Mouse (Mus musculus) ovary, postnatal 10 days (tissue): ENCODE results near the gene Cyb5r2.
A peak's percentile ranks its signal among the peaks of the same experiment; 100 is the strongest.

ENCODE experiments used
- DNase-seq: peaks from one replicate; pipeline ENCODE4 v3.0.0; 2022; ENCODE audit warnings: low spot score

The Cyb5r2 gene

DNA sequence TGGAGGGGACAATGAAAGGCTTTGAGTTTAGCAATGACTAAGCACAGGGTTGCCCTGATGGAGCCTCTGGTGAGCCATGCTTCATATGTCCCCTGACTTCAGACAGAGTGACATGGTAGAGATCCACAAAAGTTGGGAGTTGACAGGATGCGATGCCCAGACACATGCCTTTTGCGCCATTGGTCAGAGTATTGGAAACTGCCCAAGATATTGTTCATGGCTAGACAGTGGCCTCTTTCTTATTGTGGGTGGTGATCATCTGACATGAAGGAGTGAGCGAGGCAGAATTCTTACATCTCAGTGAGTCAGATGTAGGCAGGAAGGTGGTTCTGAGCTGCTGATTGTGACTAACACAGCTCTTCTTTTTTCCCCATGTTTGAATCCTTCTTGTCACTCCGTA, 35.3 kb downstream of the Cyb5r2 start:
- no peak for DNase-seq

DNA sequence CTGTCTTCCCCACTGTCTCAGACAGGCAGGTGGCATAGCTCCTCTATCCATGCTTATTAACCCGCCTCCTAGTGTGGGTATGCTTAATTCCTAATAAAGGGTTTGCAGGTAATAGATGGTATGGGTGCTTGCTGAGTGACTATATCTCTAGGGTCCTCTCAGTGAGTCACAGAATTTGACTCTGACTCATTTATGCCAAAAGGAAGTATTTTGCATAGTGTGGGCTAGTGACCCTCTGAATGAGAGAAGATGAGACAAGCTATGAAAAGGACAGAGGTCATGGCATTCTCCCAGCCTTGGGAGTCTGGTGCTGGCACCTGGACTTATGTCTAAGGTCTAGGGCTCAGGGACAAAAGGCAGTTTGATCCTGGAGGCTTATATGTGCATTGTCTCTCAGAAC, 37.1 kb downstream of the Cyb5r2 start:
- no peak for DNase-seq

DNA sequence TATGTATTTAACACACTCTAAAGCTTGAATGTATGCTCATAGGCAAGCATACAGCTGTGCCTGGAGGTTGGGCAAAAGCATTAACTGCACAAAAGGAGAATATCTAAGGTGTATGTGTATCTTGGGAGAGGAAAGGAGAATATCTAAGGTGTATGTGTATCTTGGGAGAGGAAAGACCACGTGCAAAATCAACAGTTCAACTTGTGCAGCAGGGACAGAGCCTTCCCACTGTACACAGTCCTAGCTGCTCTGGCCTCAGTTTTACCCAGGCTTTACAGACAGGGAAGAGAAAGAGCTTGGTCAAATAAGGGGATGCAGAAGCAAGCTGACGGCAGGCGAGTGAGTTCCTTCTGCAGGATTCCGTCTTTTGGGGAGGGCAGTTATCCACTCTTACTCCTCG, 43.8 kb downstream of the Cyb5r2 start:
- DNase-seq: no peak

DNA sequence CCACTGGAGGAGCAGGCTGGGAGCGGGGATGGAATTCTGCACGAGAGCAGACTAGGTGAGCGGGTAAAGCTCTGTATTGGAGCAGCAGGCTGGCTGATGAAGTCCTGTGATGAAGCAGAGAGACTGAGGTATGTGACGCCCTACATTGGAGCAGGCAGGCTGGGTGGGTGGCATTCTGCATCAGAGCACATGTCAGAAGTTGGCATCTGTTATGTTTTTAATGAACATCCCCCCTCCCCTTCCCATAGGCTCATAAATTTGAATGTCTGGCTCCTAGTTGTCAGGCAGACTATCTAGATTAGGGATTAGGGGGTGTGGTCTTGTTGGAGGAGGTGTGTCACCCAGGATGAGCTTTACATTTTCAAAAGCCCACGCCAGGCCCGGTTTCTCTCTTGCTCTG, 45.1 kb downstream of the Cyb5r2 start:
- no peak for DNase-seq

DNA sequence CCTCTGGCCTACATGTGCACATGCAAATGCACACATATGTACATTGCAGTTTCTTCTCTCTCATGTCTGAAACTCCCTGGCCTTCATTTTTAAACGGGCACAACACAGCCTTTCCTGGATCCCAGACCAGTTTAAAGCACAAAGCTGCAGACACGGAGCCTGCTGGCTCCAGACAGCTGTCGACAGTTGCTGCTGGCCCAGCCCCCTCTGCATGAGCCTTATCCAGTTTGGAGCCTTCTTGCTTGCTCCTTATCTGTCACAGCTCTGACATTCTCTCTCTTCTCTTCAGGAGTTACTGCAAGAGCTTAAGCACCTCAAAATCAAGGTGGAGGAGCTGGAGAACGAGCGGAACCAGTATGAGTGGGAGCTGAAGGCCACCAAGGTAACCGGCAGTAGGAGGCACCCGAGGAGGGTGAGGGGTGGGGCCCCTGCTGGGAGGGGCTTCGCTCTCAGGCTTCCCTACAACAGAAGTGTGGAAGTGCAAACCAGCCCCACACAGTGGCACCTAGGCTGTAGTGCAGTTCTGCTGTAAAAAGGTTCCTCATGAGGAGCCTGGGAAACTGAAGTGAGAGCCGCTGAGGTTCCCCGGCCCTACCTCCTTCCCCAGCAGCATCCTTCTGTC, 49.2 kb downstream of the Cyb5r2 start:
- DNase-seq: peak; percentile 48

DNA sequence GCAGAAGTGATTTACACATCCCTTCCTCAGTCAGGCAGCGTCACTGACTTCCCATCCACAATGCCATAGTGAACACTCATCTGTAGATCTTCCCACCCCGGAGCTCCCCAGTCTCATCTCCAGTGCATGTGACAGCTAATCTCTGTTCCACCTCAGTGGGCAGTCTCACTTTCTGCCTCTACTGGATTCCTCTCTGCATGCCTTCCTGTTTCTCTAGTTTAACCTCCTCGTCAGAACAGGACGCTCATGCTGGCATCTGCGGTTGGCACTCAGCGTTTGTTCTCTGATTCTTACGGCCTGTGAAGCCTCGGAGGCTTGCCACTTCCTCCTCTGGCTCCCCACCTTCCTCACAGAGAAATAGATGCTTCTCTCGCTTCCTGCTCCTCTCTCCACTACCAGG, 50.2 kb downstream of the Cyb5r2 start:
- DNase-seq: no peak

DNA sequence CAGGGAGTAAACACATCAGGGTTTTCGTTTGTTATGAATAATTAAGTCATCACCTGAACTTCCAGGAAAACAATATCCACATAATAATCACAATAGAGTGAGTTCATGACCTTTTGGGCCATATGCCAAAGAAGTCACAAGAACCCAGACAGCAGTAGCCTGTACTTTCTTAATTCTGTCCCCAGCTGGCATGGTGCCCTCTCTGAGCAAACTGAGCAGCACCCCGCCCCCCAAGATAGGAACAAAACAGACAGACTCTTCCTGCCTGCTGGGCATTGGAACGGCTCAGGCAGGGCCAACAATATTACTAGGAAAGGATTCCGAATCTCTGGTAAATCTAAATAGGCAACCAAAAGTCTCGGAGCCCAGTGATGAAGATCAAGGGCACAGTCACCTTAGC, 51.9 kb downstream of the Cyb5r2 start:
- no peak for DNase-seq

DNA sequence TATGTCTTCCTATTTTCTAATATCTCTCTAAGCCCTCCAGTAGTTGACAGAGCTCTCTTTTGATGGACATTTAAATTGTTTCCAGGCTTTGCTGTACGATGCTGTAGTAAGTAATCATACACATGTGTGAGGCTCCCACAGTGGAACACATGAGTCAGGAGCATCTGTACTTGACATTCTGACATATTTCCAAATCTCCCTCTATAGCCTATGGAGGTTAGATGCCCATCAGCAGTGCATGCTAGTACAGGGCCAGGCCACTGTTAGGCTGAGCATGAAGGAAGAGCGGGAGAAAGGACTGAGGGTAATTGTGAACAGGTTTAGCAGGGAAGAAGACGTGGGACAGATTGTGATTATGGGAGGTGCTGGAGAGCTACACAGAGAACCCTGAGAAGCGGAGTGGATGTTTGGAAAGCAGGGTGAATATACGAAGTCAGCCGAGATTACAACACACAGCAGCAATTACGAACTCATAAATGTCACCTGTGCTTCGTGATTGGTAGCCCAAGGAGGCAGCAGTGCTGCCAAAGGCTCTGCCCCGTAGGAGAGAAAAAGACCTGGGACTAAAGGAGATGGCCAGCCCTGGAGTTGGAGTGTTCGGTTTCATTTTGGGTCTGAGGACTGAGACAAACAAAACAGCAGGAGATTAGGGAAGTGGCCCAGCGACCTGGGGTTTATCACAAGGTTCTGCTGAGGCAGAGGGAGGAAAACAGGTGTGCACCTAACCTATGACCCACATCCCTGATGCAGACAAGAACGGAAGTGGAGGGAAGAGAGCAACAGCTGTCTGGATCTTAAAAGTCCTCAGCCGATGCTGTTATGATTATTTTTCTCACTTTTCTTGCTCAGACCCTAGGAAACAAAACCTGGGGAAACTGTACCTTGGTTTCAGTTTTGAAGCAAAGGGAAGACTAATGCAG, 55.1 kb downstream of the Cyb5r2 start:
- no peak for DNase-seq

DNA sequence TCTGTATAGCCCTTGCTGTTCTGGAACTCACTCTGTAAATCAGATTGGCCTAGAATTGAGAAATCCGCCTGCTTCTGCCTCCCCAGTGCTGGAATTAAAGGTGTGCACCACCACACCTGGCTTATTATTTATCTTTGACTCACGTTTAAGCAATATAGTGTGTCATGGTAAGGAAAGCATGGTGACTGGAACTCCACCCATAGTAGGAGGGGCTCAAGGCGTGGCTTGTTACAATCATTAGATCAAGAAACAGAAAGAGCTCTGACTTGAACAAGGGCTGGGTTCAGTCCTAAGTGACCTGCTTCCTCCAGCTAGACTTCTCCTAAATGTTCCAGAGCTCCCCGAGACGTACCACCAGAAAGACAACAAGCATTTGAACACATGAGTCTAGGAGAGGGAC, 57.2 kb downstream of the Cyb5r2 start:
- no peak for DNase-seq

DNA sequence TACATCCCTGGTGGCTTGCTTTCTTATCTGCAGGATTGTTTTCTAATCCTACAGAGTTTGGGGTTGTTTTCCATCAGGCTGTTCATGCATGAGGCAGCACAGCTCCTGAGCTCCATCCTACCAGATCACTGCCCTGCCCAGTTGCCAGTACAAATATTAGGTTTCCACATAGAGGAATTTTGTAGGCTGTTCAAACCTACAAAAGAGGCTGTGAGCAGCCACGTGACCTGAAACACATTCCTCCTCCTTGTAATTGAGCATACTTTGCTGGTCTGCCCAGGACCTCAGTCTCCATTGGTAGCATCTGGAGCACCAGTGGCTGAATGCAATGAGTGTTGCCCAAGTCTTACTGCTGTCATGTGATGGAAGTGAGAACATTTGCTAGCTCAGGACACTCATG, 57.9 kb downstream of the Cyb5r2 start:
- no peak for DNase-seq
